Mouse (Mus musculus): ENCODE measurements around the gene Mcu.

GRCm38 (mm10) chr10:59616522-59616921, at the start of gene Mcu:
- TF ChIP-seq CTCF (IDR thresholded peaks at IDR 0.05; ENCODE audit: low read depth) (no peak), EP300 (IDR thresholded peaks at IDR 0.05; ENCODE audit: low read depth) (no peak)

Data from heart, postnatal 0 days (tissue).